Mouse (Mus musculus): ENCODE data around the gene Mipep. TPM values are rescaled to one million over a fixed set of nuclear protein-coding genes. Genes with fewer than 3 reads are reported as not detected.

The Mipep gene
- polyA plus RNA-seq, 1 experiment from 2014 or later, result 20.3 TPM

DNA sequence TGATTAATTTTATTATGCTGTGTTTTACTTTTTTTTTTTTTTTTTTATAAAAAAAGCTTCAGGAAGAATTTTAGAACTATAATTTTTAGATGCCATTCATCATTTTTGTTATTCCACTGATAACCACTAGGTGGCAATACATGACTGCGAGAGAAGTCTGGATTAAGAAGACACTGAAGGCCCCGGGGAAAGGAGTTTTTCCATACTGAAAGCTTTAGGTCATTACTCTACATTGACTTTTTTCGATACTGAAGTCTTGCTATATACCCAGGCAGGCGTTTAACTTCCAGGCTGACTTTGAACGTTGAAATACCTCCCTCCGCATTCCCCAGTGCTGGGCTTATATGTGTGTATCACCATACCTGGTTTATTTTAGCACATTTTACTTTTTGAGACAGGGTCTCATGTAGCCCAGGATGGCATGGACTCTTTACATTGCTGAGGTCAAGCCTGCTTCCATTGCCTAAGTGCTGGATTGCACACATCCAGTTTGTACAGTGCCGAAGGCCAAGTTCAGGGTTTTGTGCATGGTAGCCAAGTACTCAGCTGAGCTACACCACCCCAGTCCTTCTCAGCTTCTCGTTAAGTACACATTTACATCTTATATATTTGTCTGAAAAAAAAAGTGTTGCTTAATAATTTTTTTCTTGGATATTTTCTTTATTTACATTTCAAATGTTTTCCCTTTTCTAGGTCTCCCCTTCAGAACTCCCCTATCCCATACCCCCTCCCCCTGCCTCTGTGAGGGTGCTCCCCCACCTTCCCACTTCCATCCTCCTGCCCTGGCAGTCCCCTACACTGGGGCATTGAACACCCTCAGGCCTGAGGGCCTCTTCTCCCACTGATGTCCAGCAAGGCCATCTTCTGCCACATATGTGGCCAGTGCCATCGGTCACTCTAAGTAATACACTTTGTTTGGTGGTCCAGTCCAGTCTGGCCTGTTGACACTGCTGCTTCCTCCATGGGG lies 15.7 kb downstream of the Mipep start:
- no peak overlapping the region for H3K4me2 ChIP-seq (ENCODE audit: low read length)
- no peaks in the 10 kb centered on the region for H3K27me3 ChIP-seq (ENCODE audit: control insufficient read depth, insufficient read depth, low read depth, low read length)
- no peak overlapping the region for H3K9ac ChIP-seq (ENCODE audit: low read depth, low read length)
- H3K4me3 ChIP-seq (ENCODE audit: low read depth, low read length), result no peak overlapping the region
- no peak overlapping the region for H3K27ac ChIP-seq (ENCODE audit: low read length)
- peak; percentile 28; the same call in 1 of the 2 replicates for ATAC-seq
- 52% methylated on average over 9 of the region's 9 CpGs for WGBS
- H3K9me3 ChIP-seq (replicated peaks; ENCODE audit: control insufficient read depth, low read length, poor library complexity, severe bottlenecking), result no peaks in the 10 kb centered on the region
- H3K4me1 ChIP-seq (ENCODE audit: control insufficient read depth, insufficient read depth, low read length), result no peaks in the 10 kb centered on the region
- H3K36me3 ChIP-seq (ENCODE audit: control insufficient read depth, insufficient read depth, low read length), result no peaks in the 10 kb centered on the region; the same call in 1 of the 2 replicates

DNA sequence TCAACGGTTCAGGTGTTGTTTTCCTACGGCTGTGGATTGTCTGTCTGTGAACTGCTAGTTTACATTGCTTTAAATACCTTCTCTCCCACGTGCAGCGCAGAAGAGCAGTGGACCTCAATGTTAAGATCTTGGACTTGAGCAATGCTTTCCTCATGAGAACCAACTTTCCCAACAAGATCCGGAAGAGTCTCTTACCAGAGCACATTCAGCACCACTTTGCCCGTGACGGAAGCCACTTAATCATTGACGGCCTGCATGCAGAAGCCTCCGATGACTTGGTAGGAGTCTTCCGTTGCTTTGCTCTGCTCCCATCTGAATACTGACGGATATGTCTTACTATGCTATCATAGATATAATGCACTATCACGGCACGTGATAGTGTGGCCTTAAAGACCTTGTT lies 17.7 kb downstream of the Mipep start:
- Histone ChIP-seq H3K9ac (ENCODE audit: low read depth, low read length) (no peak overlapping the region), H3K36me3 (ENCODE audit: control insufficient read depth, insufficient read depth, low read length) (no peaks in the 10 kb centered on the region; the same call in 1 of the 2 replicates), H3K9me3 (replicated peaks; ENCODE audit: control insufficient read depth, low read length, poor library complexity, severe bottlenecking) (no peaks in the 10 kb centered on the region), H3K4me2 (ENCODE audit: low read length) (no peak overlapping the region), H3K4me1 (ENCODE audit: control insufficient read depth, insufficient read depth, low read length) (no peaks in the 10 kb centered on the region), H3K27ac (ENCODE audit: low read length) (no peak overlapping the region), H3K4me3 (ENCODE audit: low read depth, low read length) (no peak overlapping the region), H3K27me3 (ENCODE audit: control insufficient read depth, insufficient read depth, low read depth, low read length) (no peaks in the 10 kb centered on the region)
- ATAC-seq, result no peak
- WGBS, result 95% methylated on average over 13 of the region's 13 CpGs

DNA sequence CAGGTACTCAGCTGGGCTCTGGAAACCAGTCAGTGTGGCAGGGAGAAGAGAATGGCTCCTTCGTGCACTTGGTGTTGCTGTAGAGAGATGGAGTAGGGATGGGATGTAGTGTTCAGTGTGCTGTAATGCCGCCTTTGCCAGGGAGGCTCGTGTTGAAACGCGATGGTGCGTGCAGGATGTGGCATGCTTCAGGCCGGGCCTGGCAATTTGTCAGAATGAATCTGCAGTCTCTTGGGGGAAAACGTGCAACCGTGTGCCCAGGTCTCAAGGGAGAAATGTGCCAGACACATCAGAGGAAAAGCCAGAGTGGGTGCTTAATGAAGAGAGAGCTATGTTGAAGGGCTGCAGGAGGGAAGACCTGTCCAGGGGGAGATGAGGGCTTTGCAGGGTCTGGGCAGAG lies 20.6 kb downstream of the Mipep start:
- H3K4me2 ChIP-seq (ENCODE audit: low read length), result no peak overlapping the region
- H3K9ac ChIP-seq (ENCODE audit: low read depth, low read length), result no peak overlapping the region
- no peak overlapping the region for H3K27ac ChIP-seq (ENCODE audit: low read length)
- H3K4me3 ChIP-seq (ENCODE audit: low read depth, low read length), result no peak overlapping the region
- H3K9me3 ChIP-seq (replicated peaks; ENCODE audit: control insufficient read depth, low read length, poor library complexity, severe bottlenecking), result no peaks in the 10 kb centered on the region
- ATAC-seq, result no peak
- H3K4me1 ChIP-seq (ENCODE audit: control insufficient read depth, insufficient read depth, low read length), result no peaks in the 10 kb centered on the region
- 93% methylated on average over 9 of the region's 9 CpGs for WGBS
- no peaks in the 10 kb centered on the region for H3K27me3 ChIP-seq (ENCODE audit: control insufficient read depth, insufficient read depth, low read depth, low read length)
- H3K36me3 ChIP-seq (ENCODE audit: control insufficient read depth, insufficient read depth, low read length), result no peaks in the 10 kb centered on the region; the same call in 1 of the 2 replicates

DNA sequence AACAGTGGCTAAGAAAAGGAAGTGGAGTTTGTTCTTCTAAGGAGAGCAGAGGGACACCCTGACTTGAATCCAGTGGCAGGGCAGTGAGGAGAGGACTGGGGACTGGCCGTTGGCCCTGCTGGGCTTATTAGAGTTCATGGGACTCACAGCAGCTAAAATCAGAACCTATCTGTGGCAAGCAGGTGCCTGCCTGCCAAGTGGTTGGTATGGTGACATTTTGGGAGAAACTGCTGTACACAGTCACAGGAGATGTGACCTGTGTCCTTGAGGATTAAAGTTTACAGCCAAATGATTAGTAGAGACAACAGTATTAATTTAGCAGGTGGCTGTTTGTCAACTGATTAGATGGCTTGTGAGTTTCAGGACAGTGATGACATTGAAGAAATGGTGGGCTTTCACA lies 21.5 kb downstream of the Mipep start:
- no peak overlapping the region for H3K4me3 ChIP-seq (ENCODE audit: low read depth, low read length)
- no peaks in the 10 kb centered on the region for H3K27me3 ChIP-seq (ENCODE audit: control insufficient read depth, insufficient read depth, low read depth, low read length)
- 83% methylated on average over 1 of the region's 1 CpGs for WGBS
- H3K9me3 ChIP-seq (replicated peaks; ENCODE audit: control insufficient read depth, low read length, poor library complexity, severe bottlenecking), result no peaks in the 10 kb centered on the region
- H3K4me2 ChIP-seq (ENCODE audit: low read length), result no peak overlapping the region
- no peak for ATAC-seq
- no peak overlapping the region for H3K27ac ChIP-seq (ENCODE audit: low read length)
- no peaks in the 10 kb centered on the region; the same call in 1 of the 2 replicates for H3K36me3 ChIP-seq (ENCODE audit: control insufficient read depth, insufficient read depth, low read length)
- H3K4me1 ChIP-seq (ENCODE audit: control insufficient read depth, insufficient read depth, low read length), result no peaks in the 10 kb centered on the region
- no peak overlapping the region for H3K9ac ChIP-seq (ENCODE audit: low read depth, low read length)

DNA sequence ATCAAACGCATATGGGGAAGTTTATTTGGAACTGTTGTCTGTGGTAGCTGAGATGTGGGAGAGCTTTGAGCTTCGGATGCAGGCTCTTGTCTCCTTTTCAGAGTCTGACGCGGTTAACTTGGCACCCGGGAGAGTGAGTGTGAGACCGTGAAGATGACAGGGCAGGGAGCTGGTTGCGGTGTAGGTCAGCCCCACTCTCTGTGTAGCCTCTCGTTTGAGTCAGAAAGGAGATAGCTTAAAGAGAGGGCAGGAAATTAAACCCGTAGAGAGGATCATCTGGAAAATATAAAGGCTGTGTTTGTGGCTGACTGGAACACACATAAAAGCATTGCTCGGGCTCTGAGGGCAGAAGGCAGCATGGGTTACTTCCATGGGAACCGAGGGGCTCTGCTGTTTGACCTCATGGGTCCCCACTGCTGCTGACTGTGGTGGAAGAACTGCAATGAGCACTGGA lies 22.5 kb downstream of the Mipep start:
- Histone ChIP-seq H3K4me2 (ENCODE audit: low read length) (no peak overlapping the region), H3K4me3 (ENCODE audit: low read depth, low read length) (no peak overlapping the region), H3K9ac (ENCODE audit: low read depth, low read length) (no peak overlapping the region), H3K27me3 (ENCODE audit: control insufficient read depth, insufficient read depth, low read depth, low read length) (no peaks in the 10 kb centered on the region), H3K9me3 (replicated peaks; ENCODE audit: control insufficient read depth, low read length, poor library complexity, severe bottlenecking) (no peaks in the 10 kb centered on the region), H3K36me3 (ENCODE audit: control insufficient read depth, insufficient read depth, low read length) (no peaks in the 10 kb centered on the region; the same call in 1 of the 2 replicates), H3K4me1 (ENCODE audit: control insufficient read depth, insufficient read depth, low read length) (no peaks in the 10 kb centered on the region), H3K27ac (ENCODE audit: low read length) (no peak overlapping the region)
- 55% methylated on average over 11 of the region's 11 CpGs for WGBS
- ATAC-seq, result no peak

DNA sequence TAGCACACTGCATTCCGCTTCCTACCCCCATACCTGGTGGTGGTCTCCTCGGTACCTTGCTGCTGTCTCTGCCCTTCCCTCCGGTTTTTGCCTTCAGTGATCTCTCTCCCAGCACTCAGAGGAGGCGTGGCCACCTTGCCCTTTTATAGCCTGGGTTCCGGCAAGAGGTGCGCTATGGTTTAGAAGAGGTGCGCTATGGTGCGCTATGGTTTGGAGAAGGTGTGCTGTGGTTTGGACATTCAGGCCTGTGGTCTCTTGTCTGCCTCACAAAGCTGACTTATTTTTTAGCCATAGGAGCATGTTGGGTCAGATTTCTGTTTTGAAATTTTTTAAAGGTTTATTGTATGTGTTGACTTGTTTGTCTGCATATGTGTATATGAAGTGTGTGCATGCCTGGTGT lies 25.5 kb downstream of the Mipep start:
- Histone ChIP-seq H3K4me3 (ENCODE audit: low read depth, low read length) (no peak overlapping the region), H3K36me3 (ENCODE audit: control insufficient read depth, insufficient read depth, low read length) (0 out of 2 replicates have a peak, but pooled peaks cover 3% of the 10 kb centered on the region), H3K9ac (ENCODE audit: low read depth, low read length) (no peak overlapping the region), H3K4me1 (ENCODE audit: control insufficient read depth, insufficient read depth, low read length) (no peaks in the 10 kb centered on the region), H3K27me3 (ENCODE audit: control insufficient read depth, insufficient read depth, low read depth, low read length) (no peaks in the 10 kb centered on the region), H3K4me2 (ENCODE audit: low read length) (no peak overlapping the region), H3K9me3 (replicated peaks; ENCODE audit: control insufficient read depth, low read length, poor library complexity, severe bottlenecking) (no peaks in the 10 kb centered on the region), H3K27ac (ENCODE audit: low read length) (no peak overlapping the region)
- WGBS, result 88% methylated on average over 8 of the region's 8 CpGs
- ATAC-seq, result no peak

DNA sequence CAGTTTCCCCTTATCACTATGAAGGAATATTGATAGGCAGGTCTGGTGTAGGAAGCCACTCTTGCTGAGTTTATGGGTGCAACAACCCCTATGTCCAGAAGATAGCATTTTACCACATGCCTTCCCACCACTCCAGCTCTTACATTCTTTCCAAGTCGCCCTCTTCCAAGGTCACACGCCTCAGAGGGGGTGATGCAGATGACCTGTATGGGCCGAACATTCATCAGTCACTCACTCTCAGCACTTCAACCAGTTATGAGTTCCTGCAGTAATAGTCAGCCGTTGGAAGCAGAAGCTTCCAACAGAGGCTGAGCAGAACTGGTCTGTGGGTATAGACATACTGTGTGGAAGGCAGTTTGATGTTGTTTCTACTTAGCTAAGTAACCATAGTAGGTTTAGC lies 27.2 kb downstream of the Mipep start:
- Histone ChIP-seq H3K4me3 (ENCODE audit: low read depth, low read length) (no peak overlapping the region), H3K9ac (ENCODE audit: low read depth, low read length) (no peak overlapping the region), H3K4me2 (ENCODE audit: low read length) (no peak overlapping the region), H3K4me1 (ENCODE audit: control insufficient read depth, insufficient read depth, low read length) (no peaks in the 10 kb centered on the region), H3K9me3 (replicated peaks; ENCODE audit: control insufficient read depth, low read length, poor library complexity, severe bottlenecking) (no peaks in the 10 kb centered on the region), H3K36me3 (ENCODE audit: control insufficient read depth, insufficient read depth, low read length) (0 out of 2 replicates have a peak, but pooled peaks cover 3% of the 10 kb centered on the region), H3K27ac (ENCODE audit: low read length) (no peak overlapping the region), H3K27me3 (ENCODE audit: control insufficient read depth, insufficient read depth, low read depth, low read length) (no peaks in the 10 kb centered on the region)
- ATAC-seq, result no peak
- WGBS, result 93% methylated on average over 4 of the region's 4 CpGs

DNA sequence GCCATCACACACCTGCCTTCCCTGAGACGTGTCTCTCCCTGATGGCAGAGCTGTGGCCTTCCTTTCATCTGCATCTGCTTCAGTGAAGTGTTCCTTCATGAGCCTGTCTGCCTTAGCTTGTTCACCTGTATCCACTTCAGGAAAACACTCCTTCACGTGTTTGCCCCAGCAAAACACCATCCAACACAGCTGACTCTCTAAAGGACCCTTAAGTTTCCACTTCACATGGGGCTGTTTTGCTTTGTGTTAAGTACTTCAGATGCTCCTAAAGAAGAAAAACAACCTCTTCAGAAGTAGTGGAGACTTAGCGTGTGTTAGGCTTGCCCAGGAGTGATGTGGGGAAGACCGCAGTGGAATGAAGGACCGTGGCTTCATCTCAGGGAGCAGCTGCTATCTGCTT lies 30.7 kb downstream of the Mipep start:
- no peaks in the 10 kb centered on the region for H3K27me3 ChIP-seq (ENCODE audit: control insufficient read depth, insufficient read depth, low read depth, low read length)
- no peak overlapping the region for H3K27ac ChIP-seq (ENCODE audit: low read length)
- H3K4me1 ChIP-seq (ENCODE audit: control insufficient read depth, insufficient read depth, low read length), result no peaks in the 10 kb centered on the region
- peaks cover 5% of the 10 kb centered on the region; the same call in 1 of the 2 replicates for H3K36me3 ChIP-seq (ENCODE audit: control insufficient read depth, insufficient read depth, low read length)
- no peak overlapping the region for H3K4me3 ChIP-seq (ENCODE audit: low read depth, low read length)
- H3K4me2 ChIP-seq (ENCODE audit: low read length), result no peak overlapping the region
- ATAC-seq, result no peak
- 90% methylated on average over 5 of the region's 5 CpGs for WGBS
- H3K9me3 ChIP-seq (replicated peaks; ENCODE audit: control insufficient read depth, low read length, poor library complexity, severe bottlenecking), result no peaks in the 10 kb centered on the region
- no peak overlapping the region for H3K9ac ChIP-seq (ENCODE audit: low read depth, low read length)

DNA sequence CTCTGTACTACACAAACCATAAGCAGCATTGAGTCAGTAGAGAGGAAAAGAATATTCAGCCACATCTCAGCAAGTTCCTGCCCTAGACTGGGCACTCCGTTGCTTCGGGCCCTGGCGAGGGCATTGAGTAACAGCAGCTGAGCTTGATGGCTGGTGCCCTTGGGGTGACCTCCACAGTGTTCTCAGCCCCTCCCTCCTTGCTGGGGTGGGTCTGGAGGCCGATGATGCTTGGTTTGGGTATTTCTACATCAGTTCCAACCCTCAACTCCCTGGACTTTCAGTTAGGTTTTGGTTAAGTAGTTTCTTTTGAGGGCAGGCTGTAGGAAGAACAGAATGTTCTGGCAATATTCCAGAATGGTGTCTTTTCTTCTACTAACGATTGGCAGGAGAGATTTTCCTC lies 33.7 kb downstream of the Mipep start:
- no peak overlapping the region for H3K4me3 ChIP-seq (ENCODE audit: low read depth, low read length)
- no peak overlapping the region for H3K4me2 ChIP-seq (ENCODE audit: low read length)
- 81% methylated on average over 5 of the region's 5 CpGs for WGBS
- H3K36me3 ChIP-seq (ENCODE audit: control insufficient read depth, insufficient read depth, low read length), result peaks cover 5% of the 10 kb centered on the region; the same call in 1 of the 2 replicates
- ATAC-seq, result no peak
- H3K27ac ChIP-seq (ENCODE audit: low read length), result no peak overlapping the region
- no peaks in the 10 kb centered on the region for H3K4me1 ChIP-seq (ENCODE audit: control insufficient read depth, insufficient read depth, low read length)
- no peaks in the 10 kb centered on the region for H3K27me3 ChIP-seq (ENCODE audit: control insufficient read depth, insufficient read depth, low read depth, low read length)
- no peaks in the 10 kb centered on the region for H3K9me3 ChIP-seq (replicated peaks; ENCODE audit: control insufficient read depth, low read length, poor library complexity, severe bottlenecking)
- no peak overlapping the region for H3K9ac ChIP-seq (ENCODE audit: low read depth, low read length)

All from midbrain, embryonic 16.5 days (tissue).